ENCODE assay signal across 12 mouse cellular contexts in genomic region chr1:37077955-37078549, GRCm38 (mm10). TPM values are rescaled to one million over a fixed set of nuclear protein-coding genes. Genes with fewer than 3 reads are reported as not detected.
DNase-seq lines count a peak whose midpoint lies in the region; ATAC-seq lines count a peak whose summit lies in the region.
"Had no signal": no experiment of that assay in that cellular context is flagged by ENCODE, and none has a peak within 500 bp of the region (broad histone marks: within the 10 kb centered on the region; RNA-seq: fewer than 3 reads in every experiment).

No protein-coding gene starts in this region.

- ATAC-seq in heart, embryonic 11.5 days (replicated peaks; ENCODE audit: insufficient number of reproducible peaks, low FRiP score, low TSS enrichment), result no peak
- no peak for ATAC-seq in monocyte, adult 5-6 weeks (replicated peaks; ENCODE audit: insufficient number of reproducible peaks, low FRiP score, low TSS enrichment, poor library complexity, severe bottlenecking)

- no peaks in the 10 kb centered on the region for H3K36me3 ChIP-seq in heart, embryonic 11.5 days (ENCODE audit: control insufficient read depth, insufficient read depth, low read length)
- H3K36me3 ChIP-seq: neural tube, embryonic 12.5 days had no signal

- H3K9me3 ChIP-seq in heart, embryonic 11.5 days (replicated peaks; ENCODE audit: control insufficient read depth, low read length), result no peaks in the 10 kb centered on the region
- H3K9me3 ChIP-seq: neural tube, embryonic 12.5 days had no signal

- H3K27ac ChIP-seq in heart, embryonic 11.5 days (ENCODE audit: low read depth, low read length), result no peak overlapping the region
- H3K27ac ChIP-seq: liver, embryonic 14.5 days; neural tube, embryonic 12.5 days had no signal

- no peak overlapping the region for H3K4me2 ChIP-seq in heart, embryonic 11.5 days
- H3K4me2 ChIP-seq: neural tube, embryonic 12.5 days had no signal

- no peak overlapping the region for H3K9ac ChIP-seq in heart, embryonic 11.5 days (ENCODE audit: low read depth, low read length)
- H3K9ac ChIP-seq: liver, embryonic 14.5 days; neural tube, embryonic 12.5 days had no signal

- 77% methylated on average over 14 of the region's 14 CpGs for WGBS in heart, embryonic 11.5 days (ENCODE audit: insufficient replicate concordance)

- DNase-seq in heart, adult 11 months, result peak; percentile 95
- peak; percentile 76 for DNase-seq in brain, adult 2 months (ENCODE audit: low read depth, low spot score)
- DNase-seq in heart, adult 9 months (ENCODE audit: low spot score in 2 of 2), result peak; percentile 54 to 75
- DNase-seq in left cerebral cortex, adult 8-10 months (ENCODE audit: low spot score in 2 of 2), result peak; percentile 13 to 80
- no peak for DNase-seq in adrenal gland, postnatal 36 days
- DNase-seq in cerebellum, adult 11 months, result no peak

- H3K27me3 ChIP-seq in heart, embryonic 11.5 days (ENCODE audit: control insufficient read depth, insufficient read depth, low read length), result no peaks in the 10 kb centered on the region
- H3K27me3 ChIP-seq: CH12.LX; neural tube, embryonic 12.5 days had no signal

- no peak overlapping the region for H3K4me3 ChIP-seq in heart, embryonic 11.5 days (ENCODE audit: low read depth, low read length)
- H3K4me3 ChIP-seq: neural tube, embryonic 12.5 days had no signal

- no peaks in the 10 kb centered on the region for H3K4me1 ChIP-seq in heart, embryonic 11.5 days (ENCODE audit: control insufficient read depth, insufficient read depth, low read length)

RNA-seq across cellular contexts. Expression of gene Vwa3b, which starts 51.7 kb away (rescaled TPM):
- 0.25 TPM in 1 of 2 replicates, not detected in the other for polyA plus RNA-seq in heart, embryonic 11.5 days (2014; fragmentation: Nextera tagmentation; extraction: Ambion mirVana)
- total RNA-seq in left cerebral cortex, adult 8-10 months (2022), result 1 to 10 TPM in 3 of 4 experiments, under 1 TPM in 1; 0.67 to 1.8 (median 1.5) TPM
- total RNA-seq in adrenal gland, postnatal 36 days (2021), result under 1 TPM; 0.69 to 0.83 TPM
- total RNA-seq in monocyte, adult 5-6 weeks (2017), result 0.96 to 1.6 TPM in 2 of 3 replicates, not detected in the other
- total RNA-seq: CH12.LX; hematopoietic stem cell, adult 5-6 weeks had no signal
- polyA plus RNA-seq: liver, embryonic 14.5 days had no signal

Comparison
In these comparisons a context has a peak if more than half of its experiments do, and no peak if none do; other contexts are left out.
1. DNase-seq: peak in heart, adult 11 months (single experiment), brain, adult 2 months (single experiment), heart, adult 9 months (2 of 2) and left cerebral cortex, adult 8-10 months (2 of 2); none in adrenal gland, postnatal 36 days (0 of 2) and cerebellum, adult 11 months (single experiment).